Mouse (Mus musculus) G1E (cell line): ENCODE data around the gene BC051019.

Experiments used
- CTCF ChIP-seq: IDR thresholded peaks from 2 replicates; pipeline ENCODE4 v1.5.1; 2012; ENCODE audit warnings: low read depth, low read length, inconsistent platforms, mixed read lengths
- GATA1 ChIP-seq: IDR thresholded peaks from 2 replicates; pipeline ENCODE4 v1.6.1; 2012; ENCODE audit warnings: borderline replicate concordance, low read length, inconsistent platforms, mixed read lengths
- GATA2 ChIP-seq: IDR thresholded peaks from 2 replicates; pipeline ENCODE4 v1.6.1; 2012; ENCODE audit warnings: low read depth, low read length, inconsistent platforms, borderline replicate concordance
- POLR2AphosphoS5 ChIP-seq: IDR thresholded peaks from 2 replicates; pipeline ENCODE4 v1.6.1; 2012; ENCODE audit warnings: low read depth, low read length, inconsistent platforms; ENCODE audit not compliant: insufficient replicate concordance
- TAL1 ChIP-seq: conservative IDR thresholded peaks from 2 replicates; pipeline ENCODE4 v1.6.1; 2012; ENCODE audit warnings: low read depth, low read length, inconsistent platforms, mixed read lengths

- TF ChIP-seq CTCF (no peak), GATA1 (no peak), POLR2AphosphoS5 (no peak), TAL1 (no peak), GATA2 (no peak)
These were observed 48.6 kb upstream of the BC051019 start for GRCm38 (mm10) chr7:109772251-109772650.
